Comparison of ENCODE assay signal across 20 mouse cellular contexts in genomic region chr4:133265297-133265696, GRCm38 (mm10). TPM values are rescaled to one million over a fixed set of nuclear protein-coding genes. Genes with fewer than 3 reads are reported as not detected.
A peak's percentile ranks its signal among the peaks of the same experiment; 100 is the strongest.
DNase-seq lines count a peak whose midpoint lies in the region; ATAC-seq and TF ChIP-seq lines count a peak whose summit lies in the region.
"Had no signal": no experiment of that assay in that cellular context is flagged by ENCODE, and none has a peak within 500 bp of the region (broad histone marks: within the 10 kb centered on the region; RNA-seq: fewer than 3 reads in every experiment).

No protein-coding gene starts in this region.

- H3K4me3 ChIP-seq in gastrocnemius, adult 2 months, result no peak overlapping the region
- H3K4me3 ChIP-seq in midbrain, postnatal 0 days (ENCODE audit: low read depth, low read length), result no peak overlapping the region
- H3K4me3 ChIP-seq: embryonic facial prominence, embryonic 13.5 days; forebrain, embryonic 13.5 days; heart, adult 2 months; heart, embryonic 13.5 days; hindbrain, embryonic 15.5 days had no signal

- intact Hi-C loops in gastrocnemius, adult 2 months (cut with DNase I), result no loop called here

- WGBS in midbrain, postnatal 0 days, result 98% methylated on average over 3 of the region's 3 CpGs

- no peak for TF ChIP-seq CTCF in gastrocnemius, adult 2 months (IDR thresholded peaks at IDR 0.05)
- no peak for TF ChIP-seq CTCF in midbrain, postnatal 0 days (IDR thresholded peaks at IDR 0.05)

- peak overlapping the region; percentile 78 for H3K27ac ChIP-seq in gastrocnemius, adult 2 months
- no peak overlapping the region for H3K27ac ChIP-seq in midbrain, postnatal 0 days (ENCODE audit: low read depth, low read length)
- H3K27ac ChIP-seq: embryonic facial prominence, embryonic 13.5 days; forebrain, embryonic 13.5 days; heart, embryonic 13.5 days; hindbrain, embryonic 15.5 days had no signal

- H3K36me3 ChIP-seq in midbrain, postnatal 0 days (ENCODE audit: insufficient read depth, low read length), result peaks cover 47% of the 10 kb centered on the region

- no peak overlapping the region for H3K9ac ChIP-seq in midbrain, postnatal 0 days (replicated peaks; ENCODE audit: low read length, poor library complexity, severe bottlenecking)
- H3K9ac ChIP-seq: embryonic facial prominence, embryonic 13.5 days; forebrain, embryonic 13.5 days; forebrain, postnatal 0 days; heart, embryonic 13.5 days; hindbrain, embryonic 15.5 days had no signal

- no peak overlapping the region for H3K4me2 ChIP-seq in midbrain, postnatal 0 days (ENCODE audit: low read depth, low read length, poor library complexity, severe bottlenecking)
- H3K4me2 ChIP-seq: embryonic facial prominence, embryonic 13.5 days; forebrain, embryonic 13.5 days; heart, embryonic 13.5 days; hindbrain, embryonic 15.5 days had no signal

- no peaks in the 10 kb centered on the region for H3K27me3 ChIP-seq in midbrain, postnatal 0 days (ENCODE audit: insufficient read depth, low read length)
- H3K27me3 ChIP-seq: embryonic facial prominence, embryonic 13.5 days; forebrain, embryonic 13.5 days; hindbrain, embryonic 15.5 days had no signal

- no peaks in the 10 kb centered on the region for H3K4me1 ChIP-seq in midbrain, postnatal 0 days (ENCODE audit: insufficient read depth, low read length)
- H3K4me1 ChIP-seq: embryonic facial prominence, embryonic 13.5 days; forebrain, embryonic 13.5 days; heart, embryonic 13.5 days; hindbrain, embryonic 15.5 days had no signal

- H3K9me3 ChIP-seq in midbrain, postnatal 0 days (ENCODE audit: low read length), result no peaks in the 10 kb centered on the region
- H3K9me3 ChIP-seq: embryonic facial prominence, embryonic 13.5 days; heart, embryonic 13.5 days; hindbrain, embryonic 15.5 days had no signal

- no peak for ATAC-seq in midbrain, postnatal 0 days (ENCODE audit: low FRiP score)
- ATAC-seq: forebrain, embryonic 13.5 days; forebrain, postnatal 0 days; intestine, embryonic 16.5 days had no signal

- DNase-seq in gastrocnemius, adult 2 months, result peak; percentile 31
- no peak for DNase-seq in gastrocnemius, adult 18-20 months (ENCODE audit: low spot score)
- DNase-seq in adrenal gland, adult 8-10 months, result peak; percentile 69
- DNase-seq in adrenal gland, postnatal 25 days, result peak; percentile 45
- peak; percentile 50 for DNase-seq in skeletal muscle tissue, adult 2 months (ENCODE audit: low read depth, low spot score)
- no peak for DNase-seq in midbrain, postnatal 0 days (ENCODE audit: low spot score)
- DNase-seq in lung, postnatal 14 days, result no peak
- DNase-seq: cerebellum, adult 11-12 months; cerebellum, adult 9-11 months; cerebellum, postnatal 36 days; forebrain, postnatal 0 days; gastrocnemius, postnatal 10 days; heart, postnatal 36 days had no signal

RNA-seq across cellular contexts. Expression of gene Sytl1, which starts 2.4 kb away (rescaled TPM):
- total RNA-seq in gastrocnemius, adult 2 months (2021), result not detected
- under 1 TPM; 0.12 to 0.14 TPM for total RNA-seq in gastrocnemius, adult 18-20 months (2021)
- total RNA-seq in adrenal gland, adult 8-10 months (2022), result 1 to 10 TPM in 3 of 4 experiments, under 1 TPM in 1; 0.92 to 2.0 (median 1.1) TPM
- 1.9 and 2.0 TPM in 2 replicates for total RNA-seq in adrenal gland, postnatal 25 days (2021)
- 1.6 TPM in 1 of 2 replicates, not detected in the other for total RNA-seq in midbrain, postnatal 0 days (2014; rRNA removed)
- 0.21 and 0.26 TPM in 2 replicates for polyA plus RNA-seq in midbrain, postnatal 0 days (2015; fragmentation: Nextera tagmentation; extraction: Ambion mirVana)
- total RNA-seq: forebrain, postnatal 0 days had no signal

RNA-seq across cellular contexts. Expression of gene Tmem222, which starts 12.3 kb away (rescaled TPM):
- 10 to 100 TPM; 21.6 to 25.7 TPM for total RNA-seq in gastrocnemius, adult 2 months (2021)
- total RNA-seq in gastrocnemius, adult 18-20 months (2021), result 10 to 100 TPM; 26.8 to 26.9 TPM
- total RNA-seq in adrenal gland, adult 8-10 months (2022), result 10 to 100 TPM; 74.7 to 93.2 (median 83.1) TPM
- total RNA-seq in adrenal gland, postnatal 25 days (2021), result 60.2 and 73.3 TPM in 2 replicates
- total RNA-seq in midbrain, postnatal 0 days (2014; rRNA removed), result 129 and 130 TPM in 2 replicates
- 138 and 143 TPM in 2 replicates for polyA plus RNA-seq in midbrain, postnatal 0 days (2015; fragmentation: Nextera tagmentation; extraction: Ambion mirVana)

RNA-seq across cellular contexts. Expression of gene Map3k6, which starts 24.7 kb away (rescaled TPM):
- total RNA-seq in gastrocnemius, adult 2 months (2021), result 10 to 100 TPM; 10.5 to 15.0 TPM
- total RNA-seq in gastrocnemius, adult 18-20 months (2021), result 10 to 100 TPM in 1 of 2 experiments, 1 to 10 TPM in 1; 8.8 to 11.4 TPM
- 10 to 100 TPM; 17.3 to 27.7 (median 19.2) TPM for total RNA-seq in adrenal gland, adult 8-10 months (2022)
- 15.7 and 20.1 TPM in 2 replicates for total RNA-seq in adrenal gland, postnatal 25 days (2021)
- 7.6 and 8.3 TPM in 2 replicates for total RNA-seq in midbrain, postnatal 0 days (2014; rRNA removed)
- polyA plus RNA-seq in midbrain, postnatal 0 days (2015; fragmentation: Nextera tagmentation; extraction: Ambion mirVana), result 2.8 and 4.1 TPM in 2 replicates

RNA-seq across cellular contexts. Expression of gene Gpr3, which starts 53.0 kb away (rescaled TPM):
- total RNA-seq in gastrocnemius, adult 2 months (2021), result not detected
- not detected for total RNA-seq in gastrocnemius, adult 18-20 months (2021)
- total RNA-seq in adrenal gland, adult 8-10 months (2022), result under 1 TPM in 1 of 4 experiments, not detected in 3; 0.66 TPM
- total RNA-seq in adrenal gland, postnatal 25 days (2021), result not detected in 2 replicates
- 3.2 and 10.8 TPM in 2 replicates for total RNA-seq in midbrain, postnatal 0 days (2014; rRNA removed)
- 3.9 and 4.5 TPM in 2 replicates for polyA plus RNA-seq in midbrain, postnatal 0 days (2015; fragmentation: Nextera tagmentation; extraction: Ambion mirVana)
- total RNA-seq: gastrocnemius, postnatal 10 days; gastrocnemius, postnatal 4 days had no signal

RNA-seq across cellular contexts. Expression of gene Cd164l2, which starts 53.4 kb away (rescaled TPM):
- total RNA-seq in gastrocnemius, adult 2 months (2021), result under 1 TPM in 1 of 2 experiments, not detected in 1; 0.26 TPM
- total RNA-seq in gastrocnemius, adult 18-20 months (2021), result not detected
- 1 to 10 TPM in 2 of 4 experiments, under 1 TPM in 2; 0.86 to 1.8 (median 1.4) TPM for total RNA-seq in adrenal gland, adult 8-10 months (2022)
- total RNA-seq in adrenal gland, postnatal 25 days (2021), result 1.4 and 1.5 TPM in 2 replicates
- total RNA-seq in midbrain, postnatal 0 days (2014; rRNA removed), result 3.9 and 5.9 TPM in 2 replicates
- polyA plus RNA-seq in midbrain, postnatal 0 days (2015; fragmentation: Nextera tagmentation; extraction: Ambion mirVana), result 10.6 and 11.0 TPM in 2 replicates
- total RNA-seq: gastrocnemius, postnatal 10 days; heart, adult 2 months had no signal

Comparison
In these comparisons a context has a peak if more than half of its experiments do, and no peak if none do; other contexts are left out.
1. DNase-seq: peak in gastrocnemius, adult 2 months (single experiment), adrenal gland, adult 8-10 months (single experiment), adrenal gland, postnatal 25 days (single experiment) and skeletal muscle tissue, adult 2 months (single experiment); none in gastrocnemius, adult 18-20 months (single experiment), midbrain, postnatal 0 days (single experiment) and lung, postnatal 14 days (single experiment).